Comparison of ENCODE assay signal across 8 mouse cellular contexts in genomic region chr3:122246986-122247767, GRCm38 (mm10). TPM values are rescaled to one million over a fixed set of nuclear protein-coding genes. Genes with fewer than 3 reads are reported as not detected.
DNase-seq lines count a peak whose midpoint lies in the region; ATAC-seq and TF ChIP-seq lines count a peak whose summit lies in the region.

No protein-coding gene starts in this region.

- ATAC-seq in lung, postnatal 0 days: no peak
- ATAC-seq in kidney, embryonic 15.5 days (replicated peaks; ENCODE audit: low FRiP score): no peak
- no peak for ATAC-seq in midbrain, embryonic 14.5 days (ENCODE audit: low FRiP score, low TSS enrichment)

- H3K36me3 ChIP-seq in lung, postnatal 0 days (ENCODE audit: insufficient read depth, low read length): no peaks in the 10 kb centered on the region
- H3K36me3 ChIP-seq in kidney, embryonic 15.5 days: no peaks in the 10 kb centered on the region
- H3K36me3 ChIP-seq in midbrain, embryonic 14.5 days (ENCODE audit: control insufficient read depth, insufficient read depth, low read length): no peaks in the 10 kb centered on the region

- TF ChIP-seq EP300 in lung, postnatal 0 days (IDR thresholded peaks at IDR 0.05): no peak

- peak overlapping the region; percentile 92; the same call in 1 of the 2 replicates for H3K4me2 ChIP-seq in lung, postnatal 0 days (replicated peaks; ENCODE audit: low read depth, low read length)
- peak overlapping the region; percentile 87 for H3K4me2 ChIP-seq in kidney, embryonic 15.5 days
- H3K4me2 ChIP-seq in midbrain, embryonic 14.5 days (ENCODE audit: low read length): peak overlapping the region; percentile 66

- 41% methylated on average over 12 of the region's 12 CpGs for WGBS in lung, postnatal 0 days
- WGBS in kidney, embryonic 15.5 days: 62% methylated on average over 12 of the region's 12 CpGs
- 71% methylated on average over 12 of the region's 12 CpGs for WGBS in midbrain, embryonic 14.5 days

- DNase-seq in lung, postnatal 0 days (ENCODE audit: low spot score): peak; percentile 24
- DNase-seq in lung, postnatal 4 days: no peak
- DNase-seq in midbrain, embryonic 14.5 days: peak; percentile 2
- no peak for DNase-seq in frontal cortex, postnatal 25 days (ENCODE audit: low spot score in 2 of 2)
- DNase-seq in thymus, postnatal 10 days (ENCODE audit: low spot score in 2 of 2): no peak
- DNase-seq in adrenal gland, postnatal 14 days: no peak

- TF ChIP-seq CTCF in lung, postnatal 0 days (IDR thresholded peaks at IDR 0.05): no peak
- no peak for TF ChIP-seq CTCF in embryonic fibroblast, embryonic 13.5 days (IDR thresholded peaks at IDR 0.05; ENCODE audit: borderline replicate concordance, insufficient read depth, low read length)

- H3K4me3 ChIP-seq in lung, postnatal 0 days (ENCODE audit: low read depth, low read length): peak overlapping the region; percentile 92; the same call in 1 of the 2 replicates
- H3K4me3 ChIP-seq in embryonic fibroblast, embryonic 13.5 days (ENCODE audit: insufficient read depth, low read length): peak overlapping the region; percentile 93
- peak overlapping the region; percentile 95 for H3K4me3 ChIP-seq in kidney, embryonic 15.5 days (replicated peaks)
- peak overlapping the region; percentile 90; the same call in 1 of the 2 replicates for H3K4me3 ChIP-seq in midbrain, embryonic 14.5 days (replicated peaks; ENCODE audit: low read depth, low read length)

- H3K9me3 ChIP-seq in lung, postnatal 0 days (ENCODE audit: low read length): no peaks in the 10 kb centered on the region
- H3K9me3 ChIP-seq in kidney, embryonic 15.5 days (replicated peaks): no peaks in the 10 kb centered on the region
- H3K9me3 ChIP-seq in midbrain, embryonic 14.5 days (ENCODE audit: control insufficient read depth, low read length): no peaks in the 10 kb centered on the region

- no peak overlapping the region for H3K27ac ChIP-seq in lung, postnatal 0 days (ENCODE audit: low read length)
- no peak overlapping the region for H3K27ac ChIP-seq in embryonic fibroblast, embryonic 13.5 days (ENCODE audit: insufficient read depth, low read length)
- H3K27ac ChIP-seq in kidney, embryonic 15.5 days: no peak overlapping the region
- H3K27ac ChIP-seq in midbrain, embryonic 14.5 days (replicated peaks; ENCODE audit: low read depth, low read length): no peak overlapping the region

- TF ChIP-seq POLR2A in embryonic fibroblast, embryonic 13.5 days (IDR thresholded peaks at IDR 0.05; ENCODE audit: low read depth, low read length): no peak

- peaks cover 14% of the 10 kb centered on the region; the same call in 1 of the 2 replicates for H3K4me1 ChIP-seq in lung, postnatal 0 days (ENCODE audit: insufficient read depth, low read depth, low read length)
- no peaks in the 10 kb centered on the region for H3K4me1 ChIP-seq in embryonic fibroblast, embryonic 13.5 days (ENCODE audit: control insufficient read depth, insufficient read depth, low read length)
- H3K4me1 ChIP-seq in kidney, embryonic 15.5 days: peaks cover 24% of the 10 kb centered on the region
- peaks cover 16% of the 10 kb centered on the region for H3K4me1 ChIP-seq in midbrain, embryonic 14.5 days (ENCODE audit: control insufficient read depth, insufficient read depth, low read length)

- H3K9ac ChIP-seq in lung, postnatal 0 days (replicated peaks; ENCODE audit: low read depth): no peak overlapping the region
- H3K9ac ChIP-seq in kidney, embryonic 15.5 days: peak overlapping the region; percentile 2; the same call in 1 of the 2 replicates
- no peak overlapping the region; the same call in 1 of the 2 replicates for H3K9ac ChIP-seq in midbrain, embryonic 14.5 days (replicated peaks; ENCODE audit: low read length)

- H3K27me3 ChIP-seq in lung, postnatal 0 days (replicated peaks; ENCODE audit: insufficient read depth, low read length): no peaks in the 10 kb centered on the region
- H3K27me3 ChIP-seq in kidney, embryonic 15.5 days: no peaks in the 10 kb centered on the region
- H3K27me3 ChIP-seq in midbrain, embryonic 14.5 days (ENCODE audit: control insufficient read depth, insufficient read depth, low read length): no peaks in the 10 kb centered on the region

RNA-seq across cellular contexts. Expression of gene Gclm, which starts 1.8 kb away (rescaled TPM):
- 102 and 112 TPM in 2 replicates for polyA plus RNA-seq in lung, postnatal 0 days (2015; fragmentation: Nextera tagmentation; extraction: Ambion mirVana)
- polyA plus RNA-seq in embryonic fibroblast, embryonic 13.5 days (2011; ENCODE audit: insufficient read length, low read depth, missing spikeins): 56.5 and 58.3 TPM in 2 replicates
- 91.8 and 102 TPM in 2 replicates for polyA plus RNA-seq in kidney, embryonic 15.5 days (2015; fragmentation: Nextera tagmentation; extraction: Ambion mirVana)
- polyA plus RNA-seq in midbrain, embryonic 14.5 days (2014; fragmentation: Nextera tagmentation; extraction: Ambion mirVana): 42.5 and 54.5 TPM in 2 replicates
- 60.8 and 92.3 TPM in 2 replicates for total RNA-seq in adrenal gland, postnatal 14 days (2021)

RNA-seq across cellular contexts. Expression of gene Dnttip2, which starts 27.0 kb away (rescaled TPM):
- 38.3 and 43.9 TPM in 2 replicates for polyA plus RNA-seq in lung, postnatal 0 days (2015; fragmentation: Nextera tagmentation; extraction: Ambion mirVana)
- polyA plus RNA-seq in embryonic fibroblast, embryonic 13.5 days (2011; ENCODE audit: insufficient read length, low read depth, missing spikeins): 79.8 and 82.5 TPM in 2 replicates
- 73.3 and 82.0 TPM in 2 replicates for polyA plus RNA-seq in kidney, embryonic 15.5 days (2015; fragmentation: Nextera tagmentation; extraction: Ambion mirVana)
- 48.5 and 57.6 TPM in 2 replicates for polyA plus RNA-seq in midbrain, embryonic 14.5 days (2014; fragmentation: Nextera tagmentation; extraction: Ambion mirVana)
- 42.9 and 44.7 TPM in 2 replicates for total RNA-seq in adrenal gland, postnatal 14 days (2021)

RNA-seq across cellular contexts. Expression of gene Bcar3, which starts 46.8 kb away (rescaled TPM):
- polyA plus RNA-seq in lung, postnatal 0 days (2015; fragmentation: Nextera tagmentation; extraction: Ambion mirVana): 27.6 and 38.3 TPM in 2 replicates
- polyA plus RNA-seq in embryonic fibroblast, embryonic 13.5 days (2011; ENCODE audit: insufficient read length, low read depth, missing spikeins): 4.2 and 5.1 TPM in 2 replicates
- 13.8 and 15.5 TPM in 2 replicates for polyA plus RNA-seq in kidney, embryonic 15.5 days (2015; fragmentation: Nextera tagmentation; extraction: Ambion mirVana)
- polyA plus RNA-seq in midbrain, embryonic 14.5 days (2014; fragmentation: Nextera tagmentation; extraction: Ambion mirVana): 6.3 and 6.4 TPM in 2 replicates
- total RNA-seq in adrenal gland, postnatal 14 days (2021): 51.4 and 55.5 TPM in 2 replicates

Comparison
In these comparisons a context has a peak if more than half of its experiments do, and no peak if none do; other contexts are left out.
1. DNase-seq: peak in lung, postnatal 0 days (single experiment) and midbrain, embryonic 14.5 days (single experiment); none in lung, postnatal 4 days (0 of 2), frontal cortex, postnatal 25 days (0 of 2), thymus, postnatal 10 days (0 of 2) and adrenal gland, postnatal 14 days (single experiment).
2. Peak in every context shown above with its lines, with median percentiles within 50 percentile points of each other: H3K4me2 ChIP-seq and H3K4me3 ChIP-seq.